Mouse (Mus musculus): ENCODE measurements around the gene Prdm15. TPM values are rescaled to one million over a fixed set of nuclear protein-coding genes. Genes with fewer than 3 reads are reported as not detected.

The Prdm15 gene
- total and polyA plus RNA-seq, 2 experiments from 2014 or later = 5.5 to 11.0 TPM

DNA sequence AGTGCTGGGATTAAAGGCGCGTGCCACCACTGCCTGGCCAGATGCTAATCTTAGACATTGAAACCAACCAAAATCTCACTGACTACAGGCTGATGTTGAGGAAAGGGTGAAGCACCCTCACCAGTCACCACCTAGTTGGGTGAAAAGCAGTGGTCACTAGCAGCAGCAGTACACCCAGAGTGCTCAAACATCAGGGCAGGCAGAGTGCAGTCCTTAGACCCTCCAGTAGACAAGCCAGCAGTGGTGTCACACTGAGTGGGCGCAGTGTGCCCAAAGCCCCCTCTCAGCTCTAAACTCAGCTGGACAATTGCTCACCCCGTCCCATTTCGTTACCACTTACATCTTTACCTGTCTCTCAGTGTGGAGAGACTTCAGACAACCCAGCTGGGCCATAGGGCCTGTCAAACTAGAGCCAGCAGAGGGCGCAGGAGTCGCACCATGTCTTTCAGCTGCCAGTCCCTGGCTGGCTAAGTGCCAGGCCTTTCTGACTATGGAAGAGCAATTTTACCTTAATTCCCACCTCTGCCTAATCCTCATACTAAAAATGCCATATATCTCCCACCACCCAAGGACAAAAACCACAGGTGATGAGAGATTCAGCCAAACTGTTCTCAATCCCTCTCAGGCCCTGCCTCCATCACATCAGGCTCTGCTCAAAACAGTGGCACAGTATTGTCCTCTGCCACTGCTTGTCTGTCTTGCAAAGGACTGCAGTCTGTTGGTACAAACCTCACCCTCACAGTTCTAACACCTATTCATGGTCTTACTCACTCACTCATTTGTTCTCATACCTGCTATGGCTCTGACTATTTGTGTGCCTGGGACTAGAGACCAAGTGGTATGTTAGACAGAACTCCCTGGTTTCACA, 46.7 kb downstream of the Prdm15 start:
- peaks cover 43% of the 10 kb centered on the region for H3K36me3 ChIP-seq (ENCODE audit: insufficient read depth, low read length)
- ATAC-seq = peak; percentile 72

DNA sequence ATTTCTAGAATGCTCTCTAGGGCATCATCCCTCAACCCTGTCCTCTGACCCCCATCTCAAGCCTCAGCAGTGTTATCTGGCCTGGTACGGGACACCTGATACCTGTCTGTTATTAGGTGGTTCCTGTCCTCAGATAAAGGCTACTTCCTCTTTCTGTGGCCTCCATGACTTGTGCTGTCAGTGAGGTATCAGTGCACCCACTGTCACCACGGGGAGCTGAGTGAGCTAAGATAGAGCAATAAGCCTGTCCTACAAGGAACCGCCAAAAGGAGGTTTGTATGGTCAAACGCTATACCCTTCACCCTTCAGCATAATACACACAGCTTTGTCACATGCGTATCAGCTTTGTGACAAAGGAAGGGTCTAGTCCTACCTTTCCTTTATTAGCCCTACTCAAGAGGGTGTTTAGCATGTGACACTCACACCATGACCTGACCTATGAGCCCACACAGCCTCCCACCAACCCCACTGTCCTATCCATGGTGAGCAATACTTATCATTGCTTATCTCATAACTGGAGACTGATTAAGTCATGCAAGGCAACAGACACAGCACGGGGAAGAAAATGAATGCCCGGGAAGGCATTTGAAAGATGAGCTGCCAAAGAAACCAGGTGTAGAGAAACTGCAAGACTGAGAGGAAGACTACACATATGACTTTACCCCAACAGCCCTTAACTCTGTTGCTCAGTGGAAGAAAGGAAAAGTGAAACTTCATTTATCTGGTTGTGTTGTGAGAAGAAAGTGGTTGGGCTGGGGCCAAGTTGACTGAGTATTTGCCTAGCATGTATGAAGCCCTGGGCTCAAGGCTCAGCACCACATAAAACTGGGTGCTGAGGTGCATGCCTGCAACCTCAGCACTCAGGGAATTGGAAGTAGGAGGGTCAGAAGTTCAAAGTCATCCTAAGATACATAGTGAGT, 53.4 kb downstream of the Prdm15 start:
- Histone ChIP-seq H3K4me2 (ENCODE audit: low read depth, low read length) (no peak overlapping the region), H3K9ac (replicated peaks; ENCODE audit: low read length) (no peak overlapping the region), H3K36me3 (ENCODE audit: insufficient read depth, low read length) (peaks cover 45% of the 10 kb centered on the region), H3K27ac (no peak overlapping the region), H3K27me3 (ENCODE audit: insufficient read depth, low read length) (no peaks in the 10 kb centered on the region), H3K9me3 (ENCODE audit: low read length) (no peaks in the 10 kb centered on the region), H3K4me1 (ENCODE audit: insufficient read depth, low read length) (no peaks in the 10 kb centered on the region), H3K4me3 (ENCODE audit: low read length) (no peak overlapping the region)
- 97% methylated on average over 7 of the region's 7 CpGs for WGBS
- DNase-seq (ENCODE audit: low spot score) (no peak), ATAC-seq (no peak)
- no peak for TF ChIP-seq CTCF (IDR thresholded peaks at IDR 0.05; ENCODE audit: low read depth)

More for the DNA sequence above, 46.7 kb downstream of the Prdm15 start:
- WGBS = 73% methylated on average over 7 of the region's 7 CpGs
- TF ChIP-seq CTCF (IDR thresholded peaks at IDR 0.05; ENCODE audit: low read depth) = peak; percentile 87
- H3K4me3 ChIP-seq (ENCODE audit: low read length) = no peak overlapping the region
- DNase-seq (ENCODE audit: low spot score) = peak; percentile 93
- no peaks in the 10 kb centered on the region for H3K9me3 ChIP-seq (ENCODE audit: low read length)
- no peak overlapping the region for H3K9ac ChIP-seq (replicated peaks; ENCODE audit: low read length)
- no peaks in the 10 kb centered on the region for H3K27me3 ChIP-seq (ENCODE audit: insufficient read depth, low read length)
- no peak overlapping the region for H3K4me2 ChIP-seq (ENCODE audit: low read depth, low read length)
- H3K4me1 ChIP-seq (ENCODE audit: insufficient read depth, low read length) = no peaks in the 10 kb centered on the region
- no peak overlapping the region for H3K27ac ChIP-seq

DNA sequence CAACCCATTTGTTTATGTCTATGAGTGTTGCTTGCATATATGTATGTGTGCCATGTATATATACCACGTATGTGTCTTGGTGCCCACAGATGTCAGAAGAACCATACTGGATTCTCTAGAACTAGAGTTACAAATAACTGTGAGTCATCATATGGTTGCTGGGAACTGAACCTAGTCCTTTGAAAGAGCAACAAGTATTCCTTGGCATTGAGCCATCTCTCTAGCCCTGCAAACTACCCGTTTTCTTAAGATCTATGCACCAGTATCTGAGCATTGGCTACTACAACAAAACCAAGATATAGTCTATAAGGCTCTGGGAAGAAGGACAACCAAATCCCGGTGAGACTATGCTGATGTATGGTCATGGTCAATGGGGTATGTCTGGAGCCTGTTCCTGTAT, 54.4 kb downstream of the Prdm15 start:
- no peak for TF ChIP-seq CTCF (IDR thresholded peaks at IDR 0.05; ENCODE audit: low read depth)
- ATAC-seq (no peak), DNase-seq (ENCODE audit: low spot score) (no peak)
- Histone ChIP-seq H3K27ac (no peak overlapping the region), H3K4me2 (ENCODE audit: low read depth, low read length) (no peak overlapping the region), H3K9me3 (ENCODE audit: low read length) (no peaks in the 10 kb centered on the region), H3K4me3 (ENCODE audit: low read length) (no peak overlapping the region), H3K9ac (replicated peaks; ENCODE audit: low read length) (no peak overlapping the region), H3K27me3 (ENCODE audit: insufficient read depth, low read length) (no peaks in the 10 kb centered on the region), H3K4me1 (ENCODE audit: insufficient read depth, low read length) (no peaks in the 10 kb centered on the region), H3K36me3 (ENCODE audit: insufficient read depth, low read length) (peaks cover 54% of the 10 kb centered on the region)
- 86% methylated on average over 3 of the region's 3 CpGs for WGBS

DNA sequence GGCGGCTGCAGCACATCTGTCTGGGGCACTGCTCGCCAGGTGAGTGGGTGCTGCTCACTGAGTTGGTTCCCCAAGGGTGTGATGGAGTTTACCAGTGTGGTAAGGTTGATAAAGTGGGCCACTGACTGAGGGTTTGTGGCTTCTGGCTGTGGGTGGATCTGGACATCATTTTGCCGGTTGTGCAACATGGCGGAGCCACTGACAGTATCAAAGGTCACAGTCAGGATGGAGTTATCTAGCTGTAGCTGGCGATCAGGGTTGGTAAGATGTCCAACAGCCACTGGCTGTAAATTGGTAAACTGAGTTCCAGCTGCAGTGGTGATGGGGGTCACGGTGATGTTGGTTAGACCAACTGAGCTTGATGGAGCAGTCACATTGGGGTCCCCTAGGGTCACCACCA, 57.4 kb downstream of the Prdm15 start:
- no peak for TF ChIP-seq CTCF (IDR thresholded peaks at IDR 0.05; ENCODE audit: low read depth)
- H3K9ac ChIP-seq (replicated peaks; ENCODE audit: low read length) = no peak overlapping the region
- H3K4me2 ChIP-seq (ENCODE audit: low read depth, low read length) = no peak overlapping the region
- H3K36me3 ChIP-seq (ENCODE audit: insufficient read depth, low read length) = peaks cover 51% of the 10 kb centered on the region
- H3K9me3 ChIP-seq (ENCODE audit: low read length) = no peaks in the 10 kb centered on the region
- DNase-seq (ENCODE audit: low spot score) (no peak), ATAC-seq (no peak)
- WGBS = 95% methylated on average over 6 of the region's 6 CpGs
- no peak overlapping the region for H3K27ac ChIP-seq
- H3K4me3 ChIP-seq (ENCODE audit: low read length) = no peak overlapping the region
- H3K4me1 ChIP-seq (ENCODE audit: insufficient read depth, low read length) = no peaks in the 10 kb centered on the region
- no peaks in the 10 kb centered on the region for H3K27me3 ChIP-seq (ENCODE audit: insufficient read depth, low read length)

DNA sequence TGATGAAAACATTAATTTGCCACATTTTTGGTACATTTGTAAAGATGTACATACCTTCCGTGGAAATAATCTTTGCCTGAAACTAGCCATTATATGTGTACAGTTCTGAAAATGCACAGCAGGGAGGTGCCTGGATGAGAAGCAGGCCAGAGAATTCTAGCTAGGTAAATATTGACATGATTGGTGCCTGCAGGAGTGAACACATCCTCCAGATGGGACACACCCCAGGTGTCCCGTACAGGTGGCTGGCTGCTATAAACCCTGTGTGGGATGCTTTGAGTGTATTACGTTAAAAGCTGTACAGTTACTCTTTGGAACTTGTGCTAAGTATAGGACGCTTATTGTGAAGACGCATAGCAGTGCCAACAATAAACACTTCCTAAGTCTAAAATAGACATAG, 68.6 kb downstream of the Prdm15 start:
- H3K4me3 ChIP-seq (ENCODE audit: low read length) = no peak overlapping the region
- TF ChIP-seq CTCF (IDR thresholded peaks at IDR 0.05; ENCODE audit: low read depth) = no peak
- no peak overlapping the region for H3K27ac ChIP-seq
- ATAC-seq (no peak), DNase-seq (ENCODE audit: low spot score) (no peak)
- no peaks in the 10 kb centered on the region for H3K4me1 ChIP-seq (ENCODE audit: insufficient read depth, low read length)
- H3K27me3 ChIP-seq (ENCODE audit: insufficient read depth, low read length) = no peaks in the 10 kb centered on the region
- H3K9me3 ChIP-seq (ENCODE audit: low read length) = no peaks in the 10 kb centered on the region
- 84% methylated on average over 5 of the region's 5 CpGs for WGBS
- no peak overlapping the region for H3K4me2 ChIP-seq (ENCODE audit: low read depth, low read length)
- H3K9ac ChIP-seq (replicated peaks; ENCODE audit: low read length) = no peak overlapping the region
- no peaks in the 10 kb centered on the region for H3K36me3 ChIP-seq (ENCODE audit: insufficient read depth, low read length)

DNA sequence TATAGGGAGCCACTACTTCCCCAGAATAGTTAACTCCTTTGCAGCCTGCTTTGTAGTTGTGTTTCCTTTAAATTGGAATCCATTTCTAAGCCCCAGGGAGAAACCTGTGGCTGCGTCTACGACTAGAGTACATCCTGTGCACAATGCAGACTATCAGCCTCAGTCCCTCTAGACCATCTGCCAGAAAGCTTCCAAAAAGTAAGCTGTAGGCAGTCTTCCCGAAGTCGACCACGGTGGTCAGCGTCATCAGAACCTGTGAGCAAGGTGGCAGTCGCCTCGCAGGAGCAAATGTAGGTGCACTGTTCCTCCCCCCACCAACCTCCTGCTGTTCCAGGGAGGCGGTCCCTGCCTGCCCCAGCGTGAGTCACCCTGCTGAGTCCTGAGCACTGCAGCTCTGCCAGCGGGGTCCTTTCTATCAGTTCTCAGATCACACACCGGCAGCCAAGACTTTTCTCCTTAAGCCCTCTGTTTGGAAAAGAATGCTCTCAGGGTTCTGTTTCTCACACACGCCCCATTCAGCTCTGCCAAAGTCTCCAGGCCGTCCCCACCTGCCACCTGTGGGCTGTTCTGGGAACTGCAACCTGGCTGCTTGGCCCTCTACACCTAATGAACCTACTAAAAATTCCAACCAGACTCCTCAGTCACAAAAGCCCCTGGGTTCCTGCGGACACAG, 73.2 kb downstream of the Prdm15 start:
- Histone ChIP-seq H3K4me1 (ENCODE audit: insufficient read depth, low read length) (no peaks in the 10 kb centered on the region), H3K36me3 (ENCODE audit: insufficient read depth, low read length) (no peaks in the 10 kb centered on the region), H3K9ac (replicated peaks; ENCODE audit: low read length) (no peak overlapping the region), H3K4me3 (ENCODE audit: low read length) (no peak overlapping the region), H3K27me3 (ENCODE audit: insufficient read depth, low read length) (no peaks in the 10 kb centered on the region), H3K9me3 (ENCODE audit: low read length) (no peaks in the 10 kb centered on the region), H3K27ac (no peak overlapping the region), H3K4me2 (ENCODE audit: low read depth, low read length) (peak overlapping the region; percentile 46)
- DNase-seq (ENCODE audit: low spot score) (peak; percentile 81), ATAC-seq (peak; percentile 72)
- 27% methylated on average over 15 of the region's 15 CpGs for WGBS
- peak; percentile 89 for TF ChIP-seq CTCF (IDR thresholded peaks at IDR 0.05; ENCODE audit: low read depth)

Data from hindbrain, postnatal 0 days (tissue).